Mouse (Mus musculus) kidney, postnatal 10 days (tissue): Measurements from ENCODE around the gene 1190002N15Rik.

Experiments used
- DNase-seq: peaks from one replicate; pipeline ENCODE4 v3.0.0; 2021; ENCODE audit warnings: mixed read lengths

Gene 1190002N15Rik

DNA sequence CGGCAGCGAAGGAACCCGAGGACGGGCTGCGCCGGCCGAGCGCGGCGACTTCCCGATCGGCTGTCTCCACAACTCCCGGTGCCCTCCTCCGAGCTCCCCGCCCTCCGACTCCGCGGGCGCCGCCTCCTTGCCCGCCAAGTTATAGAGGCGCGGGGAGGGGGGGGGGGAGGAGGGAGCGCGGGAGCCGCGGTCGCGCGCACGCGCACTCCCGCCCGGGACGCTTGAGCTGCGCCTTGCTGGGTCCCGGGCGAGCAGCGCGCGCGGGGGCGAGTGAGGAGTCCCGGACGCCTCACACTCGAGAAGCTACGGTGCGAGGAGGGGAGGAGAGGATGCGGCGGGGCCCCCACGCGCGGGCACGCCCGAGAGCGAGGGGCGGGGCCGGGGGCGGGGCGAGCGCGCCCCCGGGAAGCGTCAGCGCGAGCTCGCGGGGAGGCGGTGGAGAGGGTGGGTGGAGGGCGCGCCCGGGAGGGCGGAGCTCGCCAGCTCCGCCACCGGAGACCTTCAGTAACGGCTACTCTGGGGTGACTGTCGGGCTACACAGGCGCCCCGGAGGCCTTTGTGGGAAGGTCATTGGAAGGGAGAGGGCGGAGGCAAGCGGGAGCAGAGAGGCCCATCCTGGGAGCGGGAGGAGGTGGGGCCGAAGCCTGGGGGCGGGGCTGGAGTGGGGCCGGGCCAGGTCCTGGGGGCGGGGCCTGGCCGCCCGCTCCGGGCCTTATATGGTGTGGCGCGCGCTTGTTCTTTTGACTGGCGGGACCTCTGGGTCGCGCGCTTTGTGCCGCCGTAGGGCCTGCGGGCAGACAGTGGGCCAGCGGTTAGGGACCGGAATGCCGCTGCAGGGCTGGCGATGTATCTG is at the start of gene 1190002N15Rik:
1190002N15Rik (minus strand) TSS at position 112 of the 853 bp plus-strand sequence.
- DNase-seq = peak; percentile 98

DNA sequence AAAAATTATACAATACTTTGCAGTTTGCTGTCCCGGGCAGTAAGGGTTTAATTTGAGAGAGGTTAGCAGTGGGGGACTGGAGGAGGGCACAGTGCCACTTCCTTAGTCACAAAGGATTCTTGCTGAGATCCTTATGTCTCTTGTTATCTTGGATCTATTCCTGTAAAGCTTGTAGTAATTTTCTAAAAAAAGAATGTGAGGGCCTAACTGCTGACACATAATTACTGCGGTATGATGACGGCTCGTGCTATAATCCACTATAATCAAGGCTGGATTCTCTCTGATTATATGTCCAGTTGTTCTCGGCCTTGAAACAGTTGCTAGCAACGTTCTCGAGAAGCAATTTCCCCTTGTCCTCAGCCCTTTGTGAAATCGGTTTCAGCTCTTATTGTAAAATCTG is 44.4 kb upstream of the 1190002N15Rik start:
- DNase-seq = no peak

DNA sequence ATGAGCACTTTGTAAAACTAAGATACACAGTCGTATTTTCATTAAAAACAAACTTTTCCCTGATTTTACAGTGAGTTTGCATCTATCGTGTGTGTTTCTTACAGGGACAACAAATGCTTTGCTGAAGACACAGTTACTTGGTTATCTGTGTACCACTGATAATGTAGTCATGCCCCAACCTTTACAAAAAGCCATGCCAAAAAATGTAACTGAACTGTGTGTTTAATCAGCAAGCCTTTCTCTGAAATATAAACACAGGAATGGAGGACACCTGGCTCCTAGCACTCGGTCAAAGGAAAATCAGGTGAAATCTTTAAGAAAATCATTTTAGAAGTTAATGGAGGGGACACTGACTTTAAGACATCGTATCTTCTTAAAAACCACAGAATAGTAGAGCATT is 43.8 kb upstream of the 1190002N15Rik start:
- DNase-seq = no peak

DNA sequence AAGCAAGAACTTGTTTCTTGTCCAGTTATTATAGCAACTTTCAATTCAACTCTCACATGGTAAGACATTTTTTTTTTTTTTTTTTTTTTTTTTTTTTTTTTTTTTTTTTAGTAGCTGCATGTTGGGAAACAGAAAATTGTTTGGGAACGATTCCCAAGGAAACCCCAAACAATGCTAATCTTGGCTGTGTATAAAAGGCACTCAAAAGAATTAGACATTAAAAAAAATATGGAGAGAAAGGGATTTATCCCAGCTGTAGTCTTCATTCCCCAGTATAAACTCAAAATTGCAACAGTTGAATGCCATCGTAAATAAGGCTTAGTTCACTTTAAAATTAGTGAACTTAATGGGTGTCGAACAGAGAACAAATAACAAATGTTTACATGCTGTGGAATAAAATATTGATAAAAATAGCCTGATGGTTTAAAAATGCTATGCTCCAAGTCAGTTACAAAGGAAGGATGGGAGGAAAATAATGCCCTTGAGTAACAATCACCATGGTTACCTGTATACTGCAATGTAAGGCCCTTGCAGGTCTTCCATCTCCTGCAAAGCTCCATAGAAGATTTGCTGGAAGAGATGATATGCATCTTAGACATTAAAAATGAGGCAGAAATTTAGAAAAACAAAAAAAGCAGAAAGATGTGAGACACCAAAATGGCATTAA is 42.3 kb upstream of the 1190002N15Rik start:
- DNase-seq = no peak

DNA sequence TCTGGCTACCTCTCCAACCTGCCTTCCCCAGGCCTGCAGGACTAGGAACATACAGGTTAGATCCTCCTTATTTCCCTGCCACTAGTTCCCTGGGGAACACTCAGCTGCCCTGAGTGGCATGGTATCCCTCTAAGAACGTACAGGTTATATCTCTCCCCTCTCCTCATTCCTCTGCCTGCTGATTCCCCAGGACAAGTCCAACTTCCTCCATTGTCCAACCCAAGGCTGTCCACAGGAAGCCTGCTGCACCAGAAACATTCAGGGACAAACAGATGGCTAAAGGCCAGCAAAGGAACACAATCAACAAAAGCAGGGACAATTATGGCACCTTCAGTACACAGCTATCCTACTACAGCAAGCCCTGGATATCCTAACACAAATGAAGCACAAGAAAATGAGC is 33.9 kb upstream of the 1190002N15Rik start:
- DNase-seq = no peak

DNA sequence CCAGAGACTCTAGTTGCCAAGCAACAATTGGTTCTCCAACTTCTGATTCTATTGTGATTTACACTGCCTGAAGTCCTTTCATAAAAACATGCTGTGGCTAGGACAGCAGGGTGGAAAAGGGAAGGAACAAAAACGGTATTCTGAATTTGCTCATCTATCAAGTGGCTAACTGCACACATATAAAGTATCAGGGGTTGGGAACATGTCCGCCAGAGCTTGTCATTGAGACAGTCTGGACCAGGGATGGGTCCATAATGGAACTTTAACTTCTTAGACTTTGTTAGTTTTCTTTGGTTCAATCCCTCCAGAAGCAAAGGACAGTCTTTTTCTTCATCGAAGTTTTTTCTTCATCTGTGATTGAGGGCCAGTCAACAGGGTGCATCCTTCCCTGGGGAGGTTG is 30.5 kb upstream of the 1190002N15Rik start:
- no peak for DNase-seq

DNA sequence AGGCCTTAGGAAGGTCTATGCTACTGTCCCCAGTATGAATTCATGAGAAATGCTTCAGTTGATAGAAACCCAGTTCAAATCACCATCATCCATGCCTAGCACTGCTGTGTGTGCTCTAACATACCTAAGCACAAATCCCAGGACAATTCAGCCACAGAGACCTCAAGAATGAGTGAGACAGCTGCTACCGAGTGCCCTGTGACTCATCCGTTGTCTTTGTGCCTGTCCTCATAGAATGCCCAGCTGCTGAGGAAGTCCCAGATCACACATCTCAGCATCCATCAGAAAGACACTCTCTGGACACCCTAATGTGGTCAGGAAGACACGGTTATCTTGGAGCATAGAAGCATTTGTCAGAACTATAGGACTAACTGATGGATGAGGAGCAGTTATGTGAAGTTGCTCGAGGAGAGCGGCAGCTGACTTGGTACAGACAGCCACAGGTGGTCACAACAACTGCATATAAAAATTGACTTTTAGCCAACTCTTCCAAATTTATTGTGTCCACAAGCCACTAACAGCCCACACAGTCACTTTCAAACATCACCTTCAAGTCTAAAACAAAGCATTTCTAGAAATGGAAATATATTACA is 29.9 kb upstream of the 1190002N15Rik start:
- DNase-seq = no peak

DNA sequence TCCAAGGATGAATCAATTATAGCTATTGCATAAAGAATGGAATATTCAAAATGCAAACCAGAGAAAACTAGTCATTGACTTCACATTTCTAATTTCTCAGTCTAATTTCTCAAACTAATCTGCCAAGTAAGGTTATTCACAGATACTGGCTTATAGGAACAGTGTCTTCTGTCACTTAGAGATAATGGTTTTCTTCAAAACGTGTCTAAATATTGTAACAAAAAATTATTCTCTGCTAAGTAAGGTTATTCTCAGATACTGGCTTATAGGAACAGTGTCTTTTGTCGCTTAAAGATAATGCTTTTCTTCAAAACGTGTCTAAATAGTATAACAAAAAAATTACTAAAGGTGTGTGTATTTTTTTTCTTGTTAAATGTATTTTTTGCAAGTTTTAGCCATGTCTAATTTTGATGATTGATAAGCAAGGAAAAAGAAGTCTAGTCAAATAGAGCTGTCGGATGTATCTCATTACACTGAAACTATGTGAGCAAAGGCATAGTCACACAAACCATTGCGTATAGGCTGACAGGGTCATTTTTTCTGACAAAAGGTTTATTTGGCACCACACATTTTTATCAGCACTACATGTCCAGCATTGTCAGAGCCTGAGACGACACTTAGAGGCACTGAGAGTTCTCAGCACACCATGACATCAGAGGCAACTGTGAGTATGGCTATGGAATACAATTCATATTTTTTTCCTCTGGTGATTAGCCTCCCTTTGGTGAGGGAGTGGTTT is 19.1 kb upstream of the 1190002N15Rik start:
- DNase-seq = no peak

DNA sequence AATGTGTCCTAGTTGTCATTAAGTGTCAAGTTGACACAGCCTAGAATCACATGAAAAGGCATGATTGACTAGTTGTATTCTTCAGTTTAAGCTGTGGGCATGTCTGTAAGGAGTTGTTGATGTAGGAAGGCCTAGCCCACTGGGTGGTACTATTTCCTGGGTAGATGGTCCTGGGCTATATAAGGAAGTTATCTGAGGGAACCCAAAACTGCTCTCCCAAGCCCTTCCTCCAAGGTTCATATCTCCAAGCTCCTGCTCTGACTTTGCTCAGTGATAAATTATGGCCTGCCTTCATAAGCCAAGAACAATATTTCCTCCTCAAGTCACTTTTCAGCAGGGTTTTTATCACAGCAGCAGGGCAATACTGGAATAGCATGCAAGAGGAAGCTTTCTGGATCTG is 18.4 kb upstream of the 1190002N15Rik start:
- DNase-seq = no peak

DNA sequence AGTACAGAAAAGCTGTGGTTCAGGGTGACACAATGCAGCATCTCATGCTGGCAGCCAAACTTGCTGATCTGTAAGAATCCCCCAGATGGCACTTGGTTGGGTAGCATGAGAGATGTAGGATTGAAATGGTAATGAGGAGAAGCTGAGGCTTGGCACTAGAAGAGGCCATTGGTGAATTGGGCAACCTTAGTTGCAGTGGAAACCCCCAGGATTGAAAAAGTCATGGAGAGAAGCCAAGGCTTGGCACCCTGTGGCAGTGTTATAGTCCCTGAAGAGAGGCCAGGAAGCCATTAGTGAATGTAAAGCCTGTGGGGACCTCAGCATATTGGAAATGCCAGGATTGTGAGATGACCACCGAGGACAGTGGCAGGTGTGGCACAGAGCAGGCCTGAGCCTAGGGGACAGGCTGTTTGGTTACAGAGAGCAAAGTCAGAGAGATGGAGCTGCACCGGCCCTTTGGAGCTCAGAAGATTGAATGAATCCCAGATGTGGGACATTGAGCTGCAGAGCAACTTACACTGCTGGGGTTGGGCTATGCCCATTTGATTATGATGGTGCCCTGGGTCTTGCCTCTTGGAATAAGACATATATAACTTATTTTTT is 12.7 kb upstream of the 1190002N15Rik start:
- no peak for DNase-seq

DNA sequence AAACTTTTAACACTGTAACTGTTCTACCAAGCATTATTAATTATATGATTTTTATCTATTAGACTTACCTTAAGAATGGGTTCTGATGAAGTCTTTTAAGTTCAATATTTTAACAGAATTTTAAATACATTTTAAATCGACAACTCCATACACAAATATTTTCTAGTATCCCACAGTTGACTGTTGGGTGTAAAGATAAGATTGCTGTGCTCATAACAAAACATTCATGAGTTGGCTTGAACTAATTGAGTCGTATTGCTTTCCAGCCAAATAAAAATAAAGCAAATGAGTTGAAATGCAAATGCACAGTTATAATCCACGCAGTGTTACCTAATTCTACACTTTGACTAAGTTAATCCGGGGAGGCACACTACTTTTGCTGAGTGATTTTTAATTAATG is 6.0 kb upstream of the 1190002N15Rik start:
- DNase-seq = no peak

DNA sequence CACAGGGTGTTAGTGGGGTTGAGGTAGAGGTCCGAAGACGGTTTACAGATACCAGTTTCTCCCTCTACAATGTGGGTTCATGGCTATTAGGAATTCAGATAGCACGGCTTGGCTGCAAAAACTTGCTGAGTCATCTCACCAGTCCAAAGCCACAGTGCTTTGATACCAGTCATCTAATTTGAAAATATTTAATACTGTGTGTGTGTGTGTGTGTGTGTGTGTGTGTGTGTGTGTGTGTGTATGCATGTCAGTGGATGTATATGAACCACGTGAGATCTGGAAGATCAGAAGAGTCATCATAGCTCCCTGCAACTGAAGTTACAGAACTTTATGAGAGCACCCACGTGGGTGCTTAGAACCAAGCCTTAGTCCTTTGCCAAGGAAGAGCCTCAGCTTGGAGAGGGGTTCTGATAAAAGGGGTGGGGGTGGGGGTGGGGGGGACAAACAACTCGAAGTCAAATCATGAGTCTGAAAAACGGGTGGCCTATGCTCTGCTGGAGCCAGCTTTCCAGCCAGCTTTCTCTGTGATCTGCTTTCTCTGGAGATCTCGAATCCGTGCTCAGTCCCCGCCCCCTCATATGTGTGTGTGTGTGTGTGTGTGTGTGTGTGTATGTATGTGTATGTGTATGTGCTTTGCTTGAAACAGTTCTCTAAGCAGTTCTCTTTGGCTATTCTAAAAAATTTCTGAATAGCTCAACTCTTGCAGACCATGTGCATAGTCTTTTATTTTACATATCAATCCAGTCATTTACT is 2.6 kb upstream of the 1190002N15Rik start:
- DNase-seq = no peak

DNA sequence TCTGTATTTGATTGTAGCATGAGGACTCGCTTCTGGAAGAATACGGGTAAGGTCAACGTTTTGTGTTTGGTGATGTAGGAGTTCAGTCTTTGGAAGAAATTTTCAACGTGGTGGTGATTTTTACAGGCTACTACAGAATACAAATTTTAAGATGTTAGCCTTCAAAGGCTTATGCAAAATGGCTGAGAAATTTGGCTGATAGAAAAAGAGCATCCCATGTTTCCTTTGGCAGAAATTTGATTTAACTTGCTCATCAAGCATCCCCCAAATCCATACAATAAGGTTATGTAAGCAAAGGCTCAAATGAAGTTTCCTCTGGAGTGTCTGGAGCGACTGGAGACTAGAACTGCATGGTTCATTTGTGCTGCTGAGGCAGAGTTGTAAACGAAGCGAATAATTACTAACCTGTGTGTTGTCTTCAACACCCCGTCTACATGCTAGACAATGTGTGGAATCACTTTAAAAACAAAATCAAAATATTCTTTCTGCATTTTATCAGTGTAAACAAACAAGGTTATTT is 1.5 kb upstream of the 1190002N15Rik start:
- no peak for DNase-seq

DNA sequence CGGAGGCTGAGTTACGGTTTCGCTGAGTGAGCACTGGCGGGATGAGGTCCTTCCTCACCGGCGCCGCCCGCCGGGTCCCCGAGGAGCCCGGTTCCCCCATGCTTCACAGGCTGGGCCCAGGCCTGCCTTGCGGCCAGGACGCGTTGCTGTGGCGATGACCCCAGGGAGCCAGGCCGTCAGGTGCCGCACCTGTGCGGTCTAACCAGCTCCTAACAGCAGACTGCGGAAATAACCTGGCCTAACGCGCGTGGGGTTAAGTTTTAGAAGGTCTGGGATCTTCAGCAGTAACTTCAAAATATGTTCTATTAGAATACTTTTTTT is 902 bp upstream of the 1190002N15Rik start:
- no peak for DNase-seq

DNA sequence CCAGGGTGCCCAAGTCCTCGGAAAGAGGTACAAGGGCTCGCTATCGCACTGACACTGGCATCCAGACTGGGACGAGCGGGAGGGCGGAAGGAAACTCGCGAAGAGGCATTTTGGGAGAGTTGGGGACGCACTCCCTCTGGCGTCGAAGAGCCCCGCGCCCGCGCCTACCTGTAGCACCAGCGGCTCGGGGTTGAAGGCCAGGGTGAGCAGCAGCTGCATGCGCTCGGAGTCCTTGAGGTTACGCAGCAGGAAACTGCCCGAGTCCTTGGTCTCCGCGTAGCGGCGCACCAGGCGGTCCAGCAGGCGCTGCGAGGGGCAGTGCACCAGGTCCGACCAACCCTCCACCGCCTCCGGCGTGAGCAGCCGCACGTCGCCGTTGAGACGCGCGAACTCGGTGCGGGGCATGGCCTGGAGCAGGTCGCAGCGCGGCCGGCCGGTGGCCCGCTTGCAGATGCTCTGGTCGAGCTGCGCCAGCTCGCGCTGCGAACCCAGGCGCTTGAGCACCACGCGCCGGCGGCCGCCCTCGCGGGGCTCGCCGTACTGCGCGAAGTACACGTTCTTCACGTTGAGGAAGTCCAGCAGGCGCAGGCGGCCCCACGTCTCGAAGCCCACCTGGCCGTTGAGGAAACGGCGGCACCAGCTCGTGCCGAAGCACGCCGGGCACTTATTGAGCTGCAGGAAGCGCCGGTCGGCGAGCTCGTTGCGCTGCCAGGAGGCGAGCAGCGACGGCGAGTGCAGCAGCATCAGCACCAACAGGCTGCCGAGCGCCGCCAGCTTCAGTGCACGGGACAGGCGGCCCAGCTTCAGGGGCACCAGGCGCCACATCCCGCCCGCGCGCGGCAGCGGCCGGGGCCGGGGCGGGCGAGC is 597 bp downstream of the 1190002N15Rik start:
- peak; percentile 79 for DNase-seq

DNA sequence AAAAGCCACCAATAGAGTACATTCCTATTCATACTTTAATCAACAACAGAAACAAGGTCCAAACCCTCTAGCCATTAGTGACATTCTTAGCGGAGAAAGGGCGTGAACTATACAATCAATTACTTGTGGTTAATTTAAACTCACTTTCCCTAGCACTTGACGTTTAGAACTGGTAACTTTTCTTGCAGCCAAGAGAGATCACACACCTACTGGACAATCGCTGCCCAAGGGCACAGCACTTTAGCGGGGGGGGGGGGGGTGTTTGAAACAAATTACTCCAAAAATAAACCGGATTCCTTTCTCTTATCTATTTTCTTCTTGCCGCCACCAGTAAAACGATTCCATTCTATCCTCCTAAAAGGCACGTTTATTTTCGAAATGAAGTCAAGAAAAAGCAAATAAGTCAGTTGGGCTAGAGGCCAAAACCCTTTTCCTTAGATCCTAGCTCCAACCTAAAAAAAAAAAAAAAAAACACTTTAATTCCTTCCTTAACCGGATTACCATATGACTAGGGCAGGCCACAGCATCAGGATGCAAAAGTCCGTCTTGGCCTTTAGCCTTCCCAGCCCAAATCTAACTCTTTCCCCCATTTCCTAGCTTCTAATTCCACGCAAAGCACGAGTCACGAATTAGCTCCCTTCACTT is 1.5 kb downstream of the 1190002N15Rik start:
- no peak for DNase-seq

DNA sequence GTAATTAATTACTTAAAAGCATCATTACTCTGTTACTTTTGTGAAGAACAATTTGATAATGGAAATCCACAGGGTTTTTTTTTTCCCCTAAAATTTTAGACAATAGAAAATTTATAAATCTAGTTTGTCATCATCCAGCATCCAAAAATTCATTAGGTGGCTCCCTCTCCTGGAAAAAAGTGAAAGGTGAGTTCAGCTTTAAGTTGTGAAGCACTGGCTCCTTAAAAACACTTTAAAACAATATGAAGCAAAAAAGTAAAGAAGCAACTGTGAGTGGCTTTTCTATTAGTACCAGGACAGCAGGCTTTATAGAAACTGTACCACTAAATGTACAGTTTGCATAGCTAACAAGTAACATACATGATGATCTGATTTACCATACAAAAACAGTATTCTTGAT is 3.1 kb downstream of the 1190002N15Rik start:
- no peak for DNase-seq

DNA sequence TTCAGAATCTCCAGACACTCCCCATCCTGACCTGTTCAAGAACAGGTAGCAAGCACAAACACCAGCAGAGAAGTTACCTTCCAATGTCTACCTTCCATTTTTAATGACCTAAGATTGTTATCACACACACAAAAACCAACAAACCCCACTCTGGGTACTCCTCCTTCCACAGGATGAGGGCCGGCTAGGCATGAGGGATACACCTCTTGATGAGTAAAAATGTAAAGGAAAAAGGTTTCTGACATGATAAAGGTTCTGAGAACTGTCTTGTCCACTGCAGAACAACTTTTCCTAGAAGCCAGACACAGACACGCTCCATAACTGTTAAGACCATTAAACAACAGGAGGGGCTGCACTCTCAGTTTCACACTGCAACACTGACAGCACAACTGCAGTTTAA is 3.7 kb downstream of the 1190002N15Rik start:
- DNase-seq = no peak

DNA sequence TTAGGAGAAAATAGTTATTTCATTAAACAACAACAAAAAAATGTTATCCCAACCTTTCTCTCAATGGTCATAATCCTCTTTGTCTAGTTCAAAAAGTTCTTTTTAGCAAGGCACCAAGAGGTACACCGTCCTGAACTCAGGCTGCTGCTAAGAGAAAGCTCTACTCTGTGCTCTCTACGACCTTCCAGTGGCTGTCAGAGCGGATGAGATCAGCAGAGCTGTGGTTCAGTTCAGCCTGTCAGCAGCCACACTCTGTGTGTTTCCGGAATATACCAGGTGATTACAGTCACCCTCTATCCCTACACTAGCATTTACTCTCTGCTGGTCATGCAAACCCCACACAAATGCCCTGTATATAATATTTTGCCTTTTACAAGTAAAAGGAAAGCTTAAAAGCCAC is 4.2 kb downstream of the 1190002N15Rik start:
- peak; percentile 15 for DNase-seq

DNA sequence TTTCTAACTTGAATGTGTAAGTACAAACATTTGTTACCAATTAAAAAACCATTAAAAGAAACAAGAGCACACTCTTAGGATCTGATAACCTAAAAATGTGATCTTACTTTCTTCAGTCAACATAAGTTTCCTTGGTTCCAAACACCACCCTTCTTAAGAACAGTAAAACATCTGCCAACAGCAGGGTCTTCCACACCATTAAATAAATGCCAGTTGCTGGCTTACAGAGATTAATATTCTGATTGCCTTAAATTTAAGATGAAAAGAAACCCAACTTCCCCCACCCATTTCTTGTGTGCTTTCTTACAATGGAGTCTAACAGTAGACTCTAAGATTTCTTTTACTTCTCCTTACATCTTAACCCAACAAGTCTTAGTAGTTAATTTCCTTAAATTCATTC is 7.9 kb downstream of the 1190002N15Rik start:
- DNase-seq = no peak
